Mouse (Mus musculus) midbrain, embryonic 12.5 days (tissue): ENCODE data around the gene Ptprr. TPM values are rescaled to one million over a fixed set of nuclear protein-coding genes. Genes with fewer than 3 reads are reported as not detected.

ENCODE experiments used
- ATAC-seq: fragments of 200-750 bp; cut with Nextera tagmentation; 2 replicates; pipeline ENCODE4 v1.8.0; 2017; ENCODE audit warnings: low read depth, moderate TSS enrichment, moderate library complexity; ENCODE audit not compliant: low FRiP score
- H3K27ac ChIP-seq: fragments of 300-500 bp; sonication (generic); replicated peaks from 2 replicates; pipeline ENCODE4 v1.5.1; 2016; ENCODE audit warnings: mild to moderate bottlenecking
- H3K27me3 ChIP-seq: fragments of 300-500 bp; sonication (generic); 2 replicates; pipeline ENCODE4 v1.6.1; 2016; ENCODE audit warnings: mild to moderate bottlenecking
- H3K36me3 ChIP-seq: fragments of 300-500 bp; sonication (generic); 2 replicates; pipeline ENCODE4 v1.6.1; 2016
- H3K4me1 ChIP-seq: fragments of 300-500 bp; sonication (generic); 2 replicates; pipeline ENCODE4 v1.6.1; 2016
- H3K4me2 ChIP-seq: fragments of 300-500 bp; sonication (generic); replicated peaks from 2 replicates; pipeline ENCODE4 v1.6.1; 2016; ENCODE audit warnings: mild to moderate bottlenecking, moderate library complexity
- H3K4me3 ChIP-seq: fragments of 300-500 bp; sonication (generic); 2 replicates; pipeline ENCODE4 v1.5.1; 2016; ENCODE audit warnings: mild to moderate bottlenecking
- H3K9ac ChIP-seq: fragments of 300-500 bp; sonication (generic); replicated peaks from 2 replicates; pipeline ENCODE4 v1.6.1; 2016; ENCODE audit warnings: mild to moderate bottlenecking, moderate library complexity
- H3K9me3 ChIP-seq: fragments of 300-500 bp; sonication (generic); 2 replicates; pipeline ENCODE4 v1.6.1; 2016; ENCODE audit warnings: mild to moderate bottlenecking
- WGBS: fragments of 180-500 bp; shearing (Covaris S2); methylation state at CpG from one replicate; pipeline ENCODE4 v1.1.7; 2016; 5-methylcytosine and 5-hydroxymethylcytosine counted together
- polyA plus RNA-seq: library from polyadenylated mRNA; unstranded; fragments of >200 nt; fragmentation: Nextera tagmentation; extraction: Ambion mirVana; gene quantifications from 2 replicates; pipeline ENCODE4 v1.2.1, GENCODE M21; 2016

Gene Ptprr
- polyA plus RNA-seq, 1 experiment from 2014 or later, result 5.8 TPM

DNA sequence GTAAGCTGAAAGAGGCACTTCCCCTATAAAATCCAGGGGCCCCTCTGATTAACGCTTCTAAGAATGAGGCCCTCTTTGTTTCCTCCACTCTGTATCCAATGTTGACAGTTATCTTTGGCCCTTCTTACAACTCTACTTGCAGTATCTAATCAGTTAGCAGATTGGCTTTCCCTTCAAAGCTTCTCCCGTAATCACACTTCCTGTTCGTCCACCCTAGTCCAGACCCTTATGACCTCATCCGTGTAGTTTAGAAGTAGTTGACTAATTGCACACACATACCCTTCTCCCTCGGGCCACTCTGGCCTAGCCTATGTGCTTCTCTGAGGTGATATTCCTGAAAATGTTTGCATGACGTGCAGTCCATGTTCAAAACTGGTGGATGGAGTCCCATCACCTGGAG is 236.0 kb downstream of the Ptprr start:
- no peaks in the 10 kb centered on the region for H3K9me3 ChIP-seq
- ATAC-seq, result no peak
- H3K9ac ChIP-seq, result no peak overlapping the region
- H3K4me2 ChIP-seq, result no peak overlapping the region
- 88% methylated on average over 6 of the region's 6 CpGs for WGBS
- no peaks in the 10 kb centered on the region for H3K4me1 ChIP-seq
- no peaks in the 10 kb centered on the region for H3K36me3 ChIP-seq
- H3K4me3 ChIP-seq, result no peak overlapping the region
- H3K27ac ChIP-seq, result no peak overlapping the region
- H3K27me3 ChIP-seq, result no peaks in the 10 kb centered on the region

DNA sequence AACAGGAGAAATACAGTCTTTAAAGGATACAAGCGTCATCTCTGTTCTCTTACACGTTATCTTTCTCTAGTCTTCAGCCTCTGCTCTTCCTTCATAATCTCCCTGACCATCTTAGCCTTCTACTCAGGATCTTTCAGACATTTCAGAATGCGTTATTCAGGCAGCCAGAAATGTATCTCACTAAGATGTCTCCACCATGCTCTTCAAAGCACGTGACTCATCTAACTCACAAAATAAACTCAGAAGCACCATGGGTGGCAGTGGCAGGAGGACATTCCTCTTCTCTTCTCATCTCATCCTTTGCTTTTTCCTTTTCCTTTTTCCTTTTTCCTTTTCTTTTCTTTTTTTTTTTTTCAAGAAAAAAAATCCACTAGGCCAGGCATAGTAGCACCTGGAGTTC is 241.3 kb downstream of the Ptprr start:
- no peaks in the 10 kb centered on the region for H3K36me3 ChIP-seq
- no peak overlapping the region for H3K4me3 ChIP-seq
- ATAC-seq, result no peak
- 68% methylated on average over 4 of the region's 4 CpGs for WGBS
- H3K4me1 ChIP-seq, result no peaks in the 10 kb centered on the region
- H3K27me3 ChIP-seq, result no peaks in the 10 kb centered on the region
- no peak overlapping the region for H3K27ac ChIP-seq
- no peaks in the 10 kb centered on the region for H3K9me3 ChIP-seq
- H3K4me2 ChIP-seq, result no peak overlapping the region
- H3K9ac ChIP-seq, result no peak overlapping the region

DNA sequence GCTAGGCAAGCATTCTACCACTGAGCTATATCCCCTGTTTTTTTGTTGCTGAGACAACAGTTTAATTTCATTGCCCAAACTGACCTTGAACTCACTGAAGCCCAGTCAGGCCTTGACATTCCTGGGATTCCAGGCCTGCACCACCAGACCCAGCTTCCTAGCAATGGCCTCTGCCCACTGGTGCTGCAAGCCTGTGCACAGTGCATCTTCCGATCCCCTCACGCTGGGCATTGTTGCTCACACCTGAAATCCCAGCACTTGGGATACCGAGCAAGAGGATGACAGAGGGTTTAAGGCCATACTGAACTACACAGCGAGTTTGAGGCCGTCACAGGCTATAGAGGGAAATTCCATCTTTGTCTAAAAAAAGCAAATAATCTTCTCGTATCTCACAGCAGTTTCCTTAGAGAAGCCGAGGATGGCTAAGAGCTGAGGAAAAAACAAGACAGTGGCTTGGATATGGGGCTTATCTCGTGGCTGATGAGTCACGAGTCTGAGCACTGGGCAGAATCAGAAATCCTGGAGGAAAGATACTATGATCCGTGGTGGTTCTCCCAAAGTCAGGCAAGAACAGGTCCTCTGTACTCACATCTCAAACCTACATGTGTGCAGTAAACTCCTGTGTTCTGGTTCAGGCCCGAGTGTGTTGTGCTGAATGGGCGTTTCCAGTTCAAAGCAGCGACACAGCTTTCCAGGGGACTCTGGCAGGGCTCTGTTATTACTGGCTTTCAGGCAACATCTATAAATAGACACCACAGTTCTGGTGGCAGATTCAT is 242.8 kb downstream of the Ptprr start:
- H3K4me1 ChIP-seq, result no peaks in the 10 kb centered on the region
- WGBS, result 69% methylated on average over 13 of the region's 13 CpGs
- no peak overlapping the region for H3K4me2 ChIP-seq
- no peaks in the 10 kb centered on the region for H3K36me3 ChIP-seq
- ATAC-seq, result no peak
- no peak overlapping the region for H3K4me3 ChIP-seq
- no peak overlapping the region for H3K27ac ChIP-seq
- H3K9ac ChIP-seq, result no peak overlapping the region
- no peaks in the 10 kb centered on the region for H3K27me3 ChIP-seq
- no peaks in the 10 kb centered on the region for H3K9me3 ChIP-seq

DNA sequence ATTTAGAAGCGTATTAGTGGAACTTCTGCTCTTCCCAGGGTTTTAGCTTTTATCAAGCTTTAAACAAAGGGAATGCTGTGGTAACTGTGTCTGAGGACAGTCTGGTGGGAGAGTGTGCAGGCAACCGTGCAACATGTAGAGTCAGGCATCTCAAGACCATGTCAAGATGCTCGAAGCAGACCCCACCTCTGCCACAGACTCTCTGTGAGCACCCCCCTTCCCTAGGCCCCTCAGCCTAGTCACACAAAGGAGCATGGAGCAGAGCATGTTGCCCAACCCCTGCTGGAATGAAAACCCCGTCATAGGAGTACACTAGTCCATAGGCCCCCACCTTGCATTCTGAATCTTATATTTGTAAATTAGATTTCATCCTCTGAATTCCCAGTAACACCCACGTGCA is 243.5 kb downstream of the Ptprr start:
- Histone ChIP-seq H3K27ac (no peak overlapping the region), H3K9ac (no peak overlapping the region), H3K36me3 (no peaks in the 10 kb centered on the region), H3K27me3 (no peaks in the 10 kb centered on the region), H3K9me3 (no peaks in the 10 kb centered on the region), H3K4me1 (no peaks in the 10 kb centered on the region), H3K4me3 (no peak overlapping the region), H3K4me2 (no peak overlapping the region)
- WGBS, result 69% methylated on average over 5 of the region's 5 CpGs
- no peak for ATAC-seq

DNA sequence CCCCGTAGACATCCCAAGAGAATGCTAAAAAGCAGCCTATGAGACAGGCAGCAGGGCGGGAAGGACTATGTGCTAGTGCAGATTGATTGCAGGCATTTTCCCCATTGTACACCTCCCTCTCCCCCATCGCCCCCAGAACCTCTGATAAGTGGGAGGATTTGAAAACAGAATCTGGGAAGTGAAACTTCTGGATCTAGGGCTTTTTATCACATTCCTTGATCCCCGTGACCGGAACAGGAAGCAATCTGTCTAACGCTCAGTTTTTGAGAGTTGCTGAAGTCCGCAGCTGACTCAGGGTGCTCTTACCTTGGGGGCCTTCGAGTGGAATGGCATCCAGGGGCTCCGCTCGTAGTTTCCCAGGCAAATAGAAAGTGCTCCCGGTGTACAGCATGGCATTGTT is 246.5 kb downstream of the Ptprr start:
- Histone ChIP-seq H3K27ac (no peak overlapping the region), H3K4me2 (no peak overlapping the region), H3K4me3 (no peak overlapping the region), H3K9ac (no peak overlapping the region), H3K4me1 (peaks cover 2% of the 10 kb centered on the region; the same call in 1 of the 2 replicates), H3K27me3 (no peaks in the 10 kb centered on the region), H3K9me3 (no peaks in the 10 kb centered on the region), H3K36me3 (no peaks in the 10 kb centered on the region)
- 87% methylated on average over 11 of the region's 11 CpGs for WGBS
- no peak for ATAC-seq

DNA sequence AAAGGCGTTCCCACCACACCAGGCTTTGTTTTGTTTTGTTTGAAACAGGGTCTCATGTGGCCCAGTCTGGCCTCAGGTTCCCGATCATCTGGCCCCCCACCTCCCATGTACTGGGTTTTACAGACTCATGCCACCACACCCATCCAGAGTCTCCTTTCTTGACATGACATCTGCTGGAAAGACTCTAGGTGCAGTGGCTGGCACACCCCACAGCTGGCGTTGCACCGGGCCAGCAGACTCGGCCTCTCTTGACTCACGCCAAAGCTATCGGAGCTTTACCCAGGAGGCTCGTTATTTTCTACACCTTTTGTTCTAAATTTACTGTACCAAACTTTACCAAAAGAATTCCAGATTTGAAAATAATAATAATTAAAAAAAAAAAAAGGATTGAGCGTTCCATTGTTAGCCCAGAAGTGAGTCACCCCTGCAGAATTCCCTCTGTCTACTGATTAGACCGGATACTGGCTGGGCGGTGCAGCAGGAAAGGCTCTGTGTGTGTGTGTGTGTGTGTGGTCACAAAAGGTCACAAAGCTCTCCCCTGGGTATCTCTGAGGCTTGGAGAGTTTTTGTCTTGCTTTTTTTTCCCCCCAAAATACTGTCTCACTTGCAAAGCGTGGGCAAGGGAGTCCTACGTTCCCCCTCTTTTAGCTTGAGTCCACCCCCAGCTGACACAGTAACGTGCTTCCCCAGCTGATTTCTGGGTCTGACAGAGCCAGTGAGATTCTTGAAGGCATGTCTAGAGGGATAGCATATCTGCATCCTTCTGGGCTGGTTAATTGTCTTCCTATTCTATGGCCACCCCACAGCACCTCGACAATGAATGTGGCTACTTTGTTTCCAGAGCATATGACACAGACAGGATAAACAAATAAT is 248.8 kb downstream of the Ptprr start:
- Histone ChIP-seq H3K4me3 (no peak overlapping the region), H3K4me2 (no peak overlapping the region), H3K9ac (no peak overlapping the region), H3K9me3 (no peaks in the 10 kb centered on the region), H3K36me3 (no peaks in the 10 kb centered on the region), H3K27ac (no peak overlapping the region), H3K27me3 (no peaks in the 10 kb centered on the region), H3K4me1 (peaks cover 2% of the 10 kb centered on the region; the same call in 1 of the 2 replicates)
- ATAC-seq, result no peak
- 78% methylated on average over 15 of the region's 15 CpGs for WGBS

DNA sequence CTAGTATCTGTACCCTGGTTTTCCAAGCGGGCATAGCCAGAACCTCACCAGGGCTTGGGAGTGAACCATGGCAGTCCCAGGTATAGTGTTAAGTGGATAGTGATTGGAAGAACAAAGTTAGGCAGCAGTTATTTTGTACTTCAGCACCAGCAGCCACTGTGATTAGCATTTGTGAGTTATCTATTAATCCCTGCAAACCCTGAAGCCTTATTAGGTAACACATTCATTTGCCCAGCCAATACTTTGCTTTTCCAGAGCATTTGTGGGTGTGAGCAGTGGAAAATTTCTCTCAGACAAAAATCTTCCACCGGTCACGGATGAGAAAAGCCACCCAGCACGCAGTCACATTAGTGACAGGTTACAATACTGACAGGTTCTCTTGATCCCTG is 249.4 kb downstream of the Ptprr start:
- no peaks in the 10 kb centered on the region for H3K36me3 ChIP-seq
- 68% methylated on average over 4 of the region's 4 CpGs for WGBS

DNA sequence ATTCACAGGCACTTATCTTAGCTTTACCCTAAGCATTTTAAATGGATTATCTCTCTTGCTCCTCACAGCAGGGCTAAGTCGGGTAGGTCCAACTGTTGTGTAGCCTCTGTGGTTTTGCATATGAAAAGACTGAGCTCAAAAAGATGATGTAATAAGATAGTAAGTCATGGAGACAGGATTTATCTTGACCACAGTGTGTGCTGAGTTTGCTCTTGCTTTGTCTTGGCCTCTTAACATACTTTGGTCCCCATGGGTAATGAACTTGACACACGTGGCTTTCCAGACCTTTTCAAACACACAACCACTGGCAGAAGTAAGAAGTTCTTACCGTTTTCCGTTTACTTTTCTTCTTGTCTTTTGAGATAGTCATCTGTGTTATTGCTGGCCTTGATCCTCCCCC is 250.3 kb downstream of the Ptprr start:
- no peak overlapping the region for H3K27ac ChIP-seq
- H3K9me3 ChIP-seq, result no peaks in the 10 kb centered on the region
- H3K9ac ChIP-seq, result no peak overlapping the region
- peaks cover 2% of the 10 kb centered on the region; the same call in 1 of the 2 replicates for H3K4me1 ChIP-seq
- H3K4me2 ChIP-seq, result no peak overlapping the region
- no peaks in the 10 kb centered on the region for H3K27me3 ChIP-seq
- ATAC-seq, result no peak
- no peaks in the 10 kb centered on the region for H3K36me3 ChIP-seq
- H3K4me3 ChIP-seq, result no peak overlapping the region
- 23% methylated on average over 4 of the region's 4 CpGs for WGBS

More for the DNA sequence above, 249.4 kb downstream of the Ptprr start:
- Histone ChIP-seq H3K9ac (no peak overlapping the region), H3K27me3 (no peaks in the 10 kb centered on the region), H3K4me2 (no peak overlapping the region), H3K4me3 (no peak overlapping the region), H3K9me3 (no peaks in the 10 kb centered on the region), H3K27ac (no peak overlapping the region), H3K4me1 (peaks cover 2% of the 10 kb centered on the region; the same call in 1 of the 2 replicates)
- ATAC-seq, result no peak

DNA sequence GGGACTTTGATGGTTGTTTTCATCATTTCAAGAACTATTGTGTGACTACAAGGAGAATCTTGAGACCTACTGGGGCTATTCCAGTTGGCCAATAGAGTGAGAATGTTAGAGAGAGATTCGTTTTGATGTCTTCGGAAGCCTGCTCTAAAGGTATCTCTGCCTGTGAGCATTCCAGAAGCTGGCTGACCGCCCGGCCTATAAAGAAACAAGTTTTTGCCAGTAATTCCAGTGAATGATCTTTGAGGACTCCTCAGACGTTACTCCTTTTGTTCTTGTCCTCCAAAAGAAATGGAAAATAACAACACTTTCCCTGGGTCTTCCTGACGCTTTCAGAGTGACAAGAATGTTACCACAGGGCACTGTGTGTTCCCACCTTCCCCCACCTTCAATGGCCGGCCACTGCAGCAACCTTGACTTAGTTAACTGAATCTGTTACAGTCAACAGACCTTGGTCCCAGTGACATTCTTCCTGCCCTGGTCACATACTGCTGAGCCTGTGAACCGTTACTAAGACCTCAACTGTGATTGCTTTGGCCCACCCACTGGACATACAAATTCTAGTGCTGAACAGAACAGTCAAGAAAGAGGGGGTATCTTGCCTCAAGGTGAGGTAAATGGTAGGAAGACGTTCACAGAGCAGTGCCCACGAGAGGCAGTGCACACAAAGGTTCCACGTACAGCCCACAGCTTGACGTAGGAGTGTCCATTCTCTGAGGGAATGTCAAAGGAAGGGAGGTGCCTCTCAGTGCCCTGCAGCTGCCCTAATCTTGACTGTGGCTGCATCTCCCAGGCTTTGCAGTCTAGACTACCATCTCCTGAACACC is 252.8 kb downstream of the Ptprr start:
- Histone ChIP-seq H3K9ac (no peak overlapping the region), H3K4me2 (no peak overlapping the region), H3K9me3 (no peaks in the 10 kb centered on the region), H3K27me3 (no peaks in the 10 kb centered on the region), H3K4me3 (no peak overlapping the region), H3K36me3 (no peaks in the 10 kb centered on the region), H3K4me1 (peaks cover 2% of the 10 kb centered on the region; the same call in 1 of the 2 replicates), H3K27ac (no peak overlapping the region; the same call in 1 of the 2 replicates)
- no peak for ATAC-seq
- WGBS, result 80% methylated on average over 12 of the region's 12 CpGs

DNA sequence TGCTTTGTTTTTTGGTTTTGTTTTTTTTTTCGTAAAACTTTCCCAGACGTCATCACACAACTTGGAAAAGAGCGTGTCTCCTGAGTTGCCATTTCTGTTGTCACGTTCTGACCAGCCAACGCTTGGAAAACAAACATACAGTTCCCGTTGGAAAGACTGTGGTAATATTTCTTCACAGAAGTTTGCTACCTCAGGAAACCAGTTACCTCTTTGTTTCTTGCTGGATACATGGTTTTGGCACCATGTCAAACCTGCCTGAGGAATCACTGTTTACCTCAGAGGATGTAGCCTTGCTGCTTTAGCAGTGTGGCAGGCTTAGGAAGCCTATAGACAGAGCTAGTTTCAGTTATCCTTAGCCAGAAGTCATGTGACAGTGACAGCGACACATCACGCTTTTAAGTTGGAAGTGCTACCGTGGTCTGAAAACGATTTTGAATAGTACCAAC is 253.5 kb downstream of the Ptprr start:
- no peaks in the 10 kb centered on the region for H3K36me3 ChIP-seq
- H3K4me2 ChIP-seq, result no peak overlapping the region
- H3K4me3 ChIP-seq, result no peak overlapping the region
- no peak overlapping the region for H3K27ac ChIP-seq
- 91% methylated on average over 10 of the region's 10 CpGs for WGBS
- H3K27me3 ChIP-seq, result no peaks in the 10 kb centered on the region
- H3K9ac ChIP-seq, result no peak overlapping the region
- ATAC-seq, result no peak
- H3K4me1 ChIP-seq, result peaks cover 2% of the 10 kb centered on the region; the same call in 1 of the 2 replicates
- H3K9me3 ChIP-seq, result no peaks in the 10 kb centered on the region

DNA sequence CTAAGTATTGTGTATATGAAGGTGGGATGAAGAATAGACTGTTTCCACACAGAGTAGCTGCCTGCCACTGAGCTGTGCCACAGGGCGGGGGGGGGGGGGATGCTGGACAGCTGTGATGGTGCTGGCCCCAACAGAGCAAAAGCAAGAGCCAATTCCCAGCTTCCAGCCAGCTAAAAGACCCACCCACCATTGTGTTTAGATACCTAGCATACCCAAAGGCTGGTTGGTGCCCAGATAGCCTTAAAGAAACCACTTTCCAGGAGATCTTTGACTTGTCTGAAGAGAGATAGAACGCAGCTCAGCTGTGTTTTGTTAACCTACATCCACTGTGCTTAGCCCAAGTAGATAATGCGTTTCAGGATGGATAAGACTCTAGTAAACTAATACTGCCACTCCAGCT is 254.1 kb downstream of the Ptprr start:
- Histone ChIP-seq H3K4me3 (no peak overlapping the region), H3K9me3 (no peaks in the 10 kb centered on the region), H3K27me3 (no peaks in the 10 kb centered on the region), H3K4me2 (no peak overlapping the region), H3K27ac (no peak overlapping the region), H3K36me3 (no peaks in the 10 kb centered on the region), H3K9ac (no peak overlapping the region), H3K4me1 (no peaks in the 10 kb centered on the region; the same call in 1 of the 2 replicates)
- WGBS, result 63% methylated on average over 2 of the region's 3 CpGs
- no peak for ATAC-seq
